Mouse (Mus musculus): ENCODE measurements at regions not wholly inside any gene's neighbourhood (a gene's known extent, or its start where the extent isn't known, plus 50 kb on each side); places are given as distances from the start of the nearest gene placed in this dataset.
A peak's percentile ranks its signal among the peaks of the same experiment; 100 is the strongest.
"Not testable (repeated sequence)": the region's sequence is repeated elsewhere in the genome, so short reads cannot be mapped to it uniquely, and the experiment has no call there.

DNA sequence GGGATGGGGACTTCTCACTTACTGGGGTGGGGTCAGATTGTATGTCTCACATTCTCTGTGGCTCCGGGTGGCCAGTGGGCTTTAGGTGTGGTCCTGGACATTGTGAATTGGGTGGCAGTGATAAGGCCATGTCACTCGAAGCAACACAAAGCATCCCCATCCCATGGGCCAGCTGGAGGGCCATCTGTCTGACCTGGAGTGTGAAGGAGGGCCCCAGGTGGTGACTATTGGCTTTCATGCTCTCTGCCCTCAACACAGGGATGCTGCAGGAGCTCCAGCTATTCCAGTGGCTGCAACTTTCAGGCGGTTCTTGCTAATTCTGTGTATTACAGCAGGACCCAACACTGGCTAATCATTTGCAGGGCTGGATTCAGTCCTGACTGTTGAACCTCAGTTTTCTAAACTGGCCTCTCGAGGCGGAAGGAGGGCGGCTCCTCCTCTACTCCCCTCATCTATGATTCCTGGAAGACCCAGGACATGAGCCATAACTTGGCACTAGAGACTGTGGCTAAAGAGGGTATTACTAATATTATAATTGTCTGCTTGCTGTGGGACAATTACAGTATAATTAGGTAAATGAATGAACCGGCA is 64.1 kb downstream of the 9530068E07Rik start:
- H3K4me3 ChIP-seq = no peak overlapping the region

DNA sequence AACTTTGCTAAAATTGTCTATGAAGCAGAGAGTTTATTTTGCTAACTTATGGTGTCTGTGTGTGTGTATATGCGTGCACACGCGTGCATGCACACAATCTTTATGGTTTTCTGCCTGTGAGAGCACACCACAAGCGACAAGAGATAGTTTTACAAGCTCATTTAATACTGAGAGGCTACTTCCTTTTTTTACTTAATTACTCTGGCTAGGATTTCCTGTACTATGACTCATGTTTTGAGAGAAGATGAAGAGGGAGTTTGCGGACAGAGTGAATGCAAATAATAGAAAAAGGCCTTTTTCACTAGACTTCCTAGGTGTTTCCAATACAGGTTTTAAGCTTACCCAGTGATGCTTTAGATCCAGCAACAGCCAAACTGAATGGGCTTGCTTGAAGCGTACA is 74.9 kb downstream of the 9530068E07Rik start:
- H3K4me3 ChIP-seq; intact Hi-C loops (cut with DNase I); H3K27ac ChIP-seq; DNase-seq (ENCODE audit: extremely low spot score in 1 of 2, low spot score in 2 of 2): not testable (repeated sequence)

More for the DNA sequence above, 64.1 kb downstream of the 9530068E07Rik start:
- no peak for DNase-seq (ENCODE audit: extremely low spot score in 1 of 2, low spot score in 2 of 2)
- no peak overlapping the region for H3K27ac ChIP-seq
- TF ChIP-seq CTCF (IDR thresholded peaks at IDR 0.05) = no peak
- intact Hi-C loops (cut with DNase I) = no loop called here

DNA sequence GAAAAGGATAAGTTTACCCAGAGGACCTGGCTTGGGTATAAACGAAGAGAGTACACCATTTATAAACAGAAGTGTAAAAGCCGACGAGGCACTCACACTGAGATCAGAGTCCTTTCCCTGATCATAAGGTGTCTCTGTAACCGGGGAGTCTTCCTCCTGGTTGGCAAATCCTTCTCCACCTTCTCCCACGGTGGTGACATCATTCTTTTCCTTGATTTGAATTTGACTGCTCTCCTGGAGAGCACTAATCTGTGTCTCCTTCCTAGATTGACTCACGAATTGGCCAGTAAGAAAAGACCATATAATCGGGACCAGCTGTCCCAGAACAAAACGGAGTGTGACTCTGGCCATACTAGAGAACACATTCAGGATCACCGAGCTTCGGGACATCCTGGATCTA is 83.9 kb downstream of the 9530068E07Rik start:
- not testable (repeated sequence) for DNase-seq (ENCODE audit: extremely low spot score in 1 of 2, low spot score in 2 of 2); H3K4me3 ChIP-seq; H3K27ac ChIP-seq
- intact Hi-C loops (cut with DNase I) = loop anchor here (10.0 kb wide), 1 partner anchor 295 kb away; no protein-coding TSS in a partner anchor

DNA sequence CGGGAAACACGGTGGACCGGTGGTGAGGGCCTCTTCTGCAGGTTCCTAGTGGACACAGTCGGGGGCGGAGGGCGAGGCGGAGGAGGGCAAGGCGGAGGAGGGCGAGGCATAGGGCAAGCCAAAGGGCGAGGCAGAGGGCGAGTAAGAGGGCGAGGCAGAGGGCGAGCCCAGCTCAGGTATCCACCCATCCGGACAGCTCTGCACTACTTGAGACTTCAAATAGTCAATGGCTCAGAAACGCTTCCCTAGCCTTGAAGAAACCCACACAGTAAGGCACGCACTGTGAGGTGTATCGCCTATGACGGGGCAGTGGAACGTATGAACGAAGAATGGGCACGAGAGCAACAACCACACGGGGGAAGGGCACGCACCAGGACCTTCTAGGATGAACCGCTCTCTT is 84.5 kb downstream of the 9530068E07Rik start:
- not testable (repeated sequence) for DNase-seq (ENCODE audit: extremely low spot score in 1 of 2, low spot score in 2 of 2); H3K27ac ChIP-seq; H3K4me3 ChIP-seq
- intact Hi-C loops (cut with DNase I) = loop anchor here (10.0 kb wide), 1 partner anchor 296 kb away; no protein-coding TSS in a partner anchor

DNA sequence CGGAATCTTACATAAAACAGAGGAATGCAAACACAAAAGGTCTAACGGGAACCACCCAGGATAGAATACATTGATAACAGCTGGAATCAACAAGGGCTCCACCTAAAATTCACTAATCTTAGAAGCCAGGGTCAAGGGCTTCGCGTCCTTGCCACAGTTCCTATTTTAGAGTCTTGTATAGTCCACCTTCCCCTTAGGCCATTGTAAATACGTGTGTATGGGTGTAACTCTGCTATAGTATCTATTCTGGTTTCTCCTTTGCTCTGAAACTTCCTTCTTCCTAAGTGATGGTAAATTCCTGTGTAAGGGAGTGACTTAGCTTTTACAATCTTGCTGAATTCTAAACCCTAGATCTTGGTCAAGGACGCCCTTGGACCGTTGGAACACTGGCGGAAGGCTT is 87.3 kb downstream of the 9530068E07Rik start:
- DNase-seq (ENCODE audit: extremely low spot score in 1 of 2, low spot score in 2 of 2) = not testable (repeated sequence)
- intact Hi-C loops (cut with DNase I) = loop anchor here (10.0 kb wide), 1 partner anchor 299 kb away; no protein-coding TSS in a partner anchor

DNA sequence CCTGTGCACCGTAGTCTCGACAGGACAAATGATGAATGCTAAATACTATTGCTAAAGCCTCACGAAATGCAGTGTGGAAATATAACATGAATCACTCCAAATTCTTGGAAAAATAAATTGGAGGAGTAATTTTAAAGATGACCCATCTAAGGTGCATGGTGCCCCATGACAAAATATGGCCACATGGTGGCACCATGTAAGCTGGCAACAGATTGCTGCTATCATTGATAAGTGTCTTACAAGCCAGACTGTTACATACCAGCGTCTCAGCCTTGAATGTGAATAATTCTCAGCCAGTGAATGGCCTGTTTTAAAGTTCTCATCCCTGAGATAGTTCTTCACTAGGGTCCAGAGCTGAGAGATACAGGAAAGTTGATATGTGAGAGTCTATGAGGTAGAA is 92.3 kb downstream of the 9530068E07Rik start:
- not testable (repeated sequence) for H3K27ac ChIP-seq, H3K4me3 ChIP-seq
- intact Hi-C loops (cut with DNase I) = loop anchor here (10.0 kb wide), 1 partner anchor 304 kb away; no protein-coding TSS in a partner anchor
- DNase-seq (ENCODE audit: extremely low spot score in 1 of 2, low spot score in 2 of 2) = peak; percentile 13 to 22
- TF ChIP-seq CTCF (IDR thresholded peaks at IDR 0.05) = peak; percentile 44

More for the DNA sequence above, 87.3 kb downstream of the 9530068E07Rik start:
- not testable (repeated sequence) for H3K4me3 ChIP-seq, H3K27ac ChIP-seq

DNA sequence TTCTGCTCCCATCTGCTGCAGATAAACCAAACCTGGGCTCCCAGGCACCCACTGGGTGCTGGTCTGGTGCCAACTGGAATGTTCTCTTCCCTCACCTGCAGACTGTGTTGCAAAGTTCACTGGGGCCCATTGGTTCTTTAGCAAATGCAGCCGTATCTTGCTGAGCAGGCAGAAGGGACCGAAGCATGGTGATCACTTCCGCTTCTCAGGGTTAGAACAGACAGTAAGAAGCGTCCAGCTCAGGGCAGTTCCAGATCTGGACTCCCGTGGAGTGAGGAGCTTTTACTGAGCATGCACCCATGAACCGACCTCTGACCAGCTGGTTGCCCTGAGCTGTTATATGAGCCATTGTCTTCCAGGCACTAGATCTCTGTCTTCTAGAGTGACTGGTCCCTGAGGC is 97.1 kb downstream of the 9530068E07Rik start:
- TF ChIP-seq CTCF (IDR thresholded peaks at IDR 0.05) = no peak
- intact Hi-C loops (cut with DNase I) = no loop called here
- Histone ChIP-seq H3K4me3 (no peak overlapping the region), H3K27ac (no peak overlapping the region)
- DNase-seq (ENCODE audit: extremely low spot score in 1 of 2, low spot score in 2 of 2) = no peak

DNA sequence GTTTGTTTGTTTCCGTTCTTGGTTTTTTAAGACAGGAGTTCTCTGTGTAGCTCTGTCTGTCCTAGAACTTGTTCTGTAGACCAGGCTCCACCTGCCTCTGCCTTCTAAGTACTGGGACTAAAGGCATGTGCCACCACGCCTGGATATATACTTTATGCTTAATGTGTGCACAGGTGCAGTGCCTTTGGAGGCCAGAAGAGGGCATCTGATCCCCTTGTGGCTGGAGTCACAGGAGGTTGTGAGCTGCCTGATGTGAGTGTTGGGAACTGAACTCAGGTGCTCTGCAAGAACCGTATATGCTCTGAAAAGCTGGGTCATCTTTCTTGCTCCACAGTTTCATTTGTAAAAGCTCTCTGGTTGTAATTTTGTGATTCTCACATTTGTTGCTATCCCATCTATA is 100.7 kb downstream of the 9530068E07Rik start:
- no peak for DNase-seq (ENCODE audit: extremely low spot score in 1 of 2, low spot score in 2 of 2)
- no peak; the same call in 1 of the 2 replicates for TF ChIP-seq CTCF (IDR thresholded peaks at IDR 0.05)
- Histone ChIP-seq H3K27ac (no peak overlapping the region), H3K4me3 (no peak overlapping the region)
- intact Hi-C loops (cut with DNase I) = no loop called here

DNA sequence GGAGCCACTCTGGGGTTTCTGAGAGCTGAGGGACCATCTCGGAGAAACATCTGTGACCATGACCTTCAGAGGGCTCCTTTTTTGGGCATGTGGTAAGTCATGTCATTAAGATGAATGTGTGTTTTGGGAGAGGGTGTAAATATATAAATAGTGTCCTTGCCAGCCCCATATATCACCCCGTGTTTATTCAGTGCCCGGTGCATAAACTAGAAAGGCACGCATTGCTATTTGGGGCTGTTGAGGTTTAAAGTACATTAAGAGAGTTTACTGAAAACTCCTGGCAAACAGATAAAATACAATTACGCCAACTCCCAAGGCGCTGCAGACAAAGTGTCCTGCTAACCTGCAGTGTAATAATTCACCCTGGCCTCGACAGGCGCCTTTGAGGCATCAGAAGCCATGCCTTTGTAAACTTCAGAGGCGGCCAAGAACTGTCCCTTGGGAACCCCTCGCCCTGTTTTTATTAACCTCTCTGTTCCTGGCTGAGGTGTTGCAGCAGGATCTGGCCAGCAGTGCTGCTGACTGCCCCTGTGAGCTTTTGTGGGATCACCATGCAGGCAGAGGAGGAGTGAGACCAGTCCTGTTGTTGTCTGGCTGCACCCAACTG is 106.6 kb downstream of the 9530068E07Rik start:
- intact Hi-C loops (cut with DNase I) = no loop called here
- H3K27ac ChIP-seq = no peak overlapping the region
- TF ChIP-seq CTCF (IDR thresholded peaks at IDR 0.05) = no peak

DNA sequence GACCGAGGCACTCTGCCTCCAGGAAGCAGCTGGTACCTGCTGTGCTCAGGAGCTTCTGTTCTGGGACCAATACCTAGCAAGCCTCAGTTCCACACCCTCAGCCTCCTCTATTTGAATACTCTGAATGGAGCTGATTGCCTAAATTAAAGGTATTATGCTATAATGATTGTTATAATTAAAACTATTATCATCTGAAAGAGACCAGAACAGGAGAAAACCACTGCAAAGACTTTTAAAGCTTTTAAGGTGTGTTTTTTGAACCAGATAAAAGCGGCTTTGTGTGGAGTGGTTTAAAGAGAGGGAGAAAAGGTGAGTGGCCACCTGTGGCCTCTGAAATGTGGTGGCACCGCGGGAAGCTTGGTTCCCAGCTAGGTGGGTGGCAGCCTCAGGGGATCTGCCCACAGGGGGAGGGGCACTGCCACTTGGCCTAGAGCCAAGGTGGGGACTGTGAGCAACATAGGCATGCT is 115.6 kb downstream of the 9530068E07Rik start:
- intact Hi-C loops (cut with DNase I) = no loop called here
- H3K4me3 ChIP-seq = no peak overlapping the region
- H3K27ac ChIP-seq = no peak overlapping the region
- no peak for DNase-seq (ENCODE audit: extremely low spot score in 1 of 2, low spot score in 2 of 2)
- no peak for TF ChIP-seq CTCF (IDR thresholded peaks at IDR 0.05)

More for the DNA sequence above, 106.6 kb downstream of the 9530068E07Rik start:
- DNase-seq (ENCODE audit: extremely low spot score in 1 of 2, low spot score in 2 of 2) = no peak
- H3K4me3 ChIP-seq = no peak overlapping the region

DNA sequence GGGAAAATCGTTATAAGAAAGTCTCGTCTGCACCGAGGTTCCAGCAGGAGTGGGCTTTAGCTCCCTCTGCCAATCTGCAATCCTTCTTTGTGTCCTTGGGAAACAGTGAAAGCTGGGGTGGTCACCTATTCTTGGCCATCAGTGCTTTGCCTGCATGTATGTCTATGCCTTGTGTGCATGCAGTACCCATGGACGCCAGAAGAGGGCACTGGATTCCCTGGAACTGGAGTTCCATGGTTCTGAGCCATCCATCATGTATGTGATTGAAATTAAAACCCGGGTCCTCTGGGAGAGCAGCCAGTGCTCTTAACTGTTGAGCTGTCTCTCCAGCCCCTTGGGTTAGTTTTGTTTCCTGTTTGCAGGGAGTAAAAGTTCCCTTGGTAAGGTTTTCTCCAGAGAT is 121.1 kb downstream of the 9530068E07Rik start:
- no peak overlapping the region for H3K27ac ChIP-seq
- no peak overlapping the region for H3K4me3 ChIP-seq
- DNase-seq (ENCODE audit: extremely low spot score in 1 of 2, low spot score in 2 of 2) = no peak
- peak; percentile 43 for TF ChIP-seq CTCF (IDR thresholded peaks at IDR 0.05)
- intact Hi-C loops (cut with DNase I) = no loop called here

DNA sequence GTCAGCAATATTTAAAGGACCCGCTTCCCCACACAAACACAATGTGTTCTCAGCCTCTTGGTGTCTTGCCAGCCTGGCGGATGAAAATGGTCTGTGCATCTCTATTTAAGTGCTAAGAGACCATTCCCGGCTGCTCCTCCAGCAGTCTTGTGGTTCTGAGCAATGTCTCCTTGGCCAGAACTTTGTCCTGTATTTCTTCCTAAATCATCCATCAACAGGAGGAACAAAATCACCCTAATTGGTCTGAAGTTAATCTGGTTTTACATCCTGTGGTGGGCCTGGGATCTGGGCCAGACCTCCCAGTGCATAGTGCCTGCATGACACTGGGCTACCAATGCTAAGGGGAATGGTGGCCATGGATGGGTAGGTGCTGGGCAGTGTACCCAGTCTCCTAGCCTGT is 123.6 kb downstream of the 9530068E07Rik start:
- no peak for TF ChIP-seq CTCF (IDR thresholded peaks at IDR 0.05)
- intact Hi-C loops (cut with DNase I) = no loop called here
- no peak overlapping the region for H3K4me3 ChIP-seq
- no peak overlapping the region for H3K27ac ChIP-seq
- DNase-seq (ENCODE audit: extremely low spot score in 1 of 2, low spot score in 2 of 2) = no peak

DNA sequence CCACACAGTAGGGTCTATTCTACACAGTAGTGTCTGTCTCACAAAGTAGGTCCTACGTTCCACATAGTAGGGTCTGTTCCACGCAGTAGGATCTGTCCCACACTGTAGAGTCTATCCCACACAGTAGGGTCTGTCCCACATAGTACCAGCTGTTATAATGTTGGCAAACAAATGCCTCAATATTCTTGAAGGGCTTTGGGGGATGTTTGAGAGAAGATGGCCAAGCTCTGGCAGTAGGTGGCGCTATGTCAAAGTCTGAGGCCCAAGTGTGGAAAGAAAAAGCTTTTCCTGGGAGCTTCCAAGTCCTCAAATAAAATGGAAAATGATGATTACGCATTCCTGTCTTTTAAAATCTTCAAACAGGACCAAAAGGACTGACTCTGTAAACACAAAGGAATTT is 125.7 kb downstream of the 9530068E07Rik start:
- peak; percentile 82 for TF ChIP-seq CTCF (IDR thresholded peaks at IDR 0.05)
- H3K4me3 ChIP-seq = no peak overlapping the region
- intact Hi-C loops (cut with DNase I) = loop anchor here (1.0 to 2.0 kb wide), 3 partner anchors 127 to 733 kb away; partner anchors contain the start of gene Fstl4
- peak overlapping the region; percentile 61; the same call in 1 of the 2 replicates for H3K27ac ChIP-seq
- DNase-seq (ENCODE audit: extremely low spot score in 1 of 2, low spot score in 2 of 2) = peak; percentile 51 to 80

Measured in left cerebral cortex, adult 2 months (tissue).